Mouse (Mus musculus): ENCODE measurements around the gene Nr5a2. TPM values are rescaled to one million over a fixed set of nuclear protein-coding genes. Genes with fewer than 3 reads are reported as not detected.

Gene Nr5a2
- 0.21 and 0.23 TPM in 2 replicates for polyA plus RNA-seq (2015; fragmentation: Nextera tagmentation; extraction: Ambion mirVana)

- Histone ChIP-seq H3K27ac (ENCODE audit: low read length) (no peak within 1 kb of the TSS), H3K9ac (replicated peaks; ENCODE audit: low read depth, low read length) (no peak within 1 kb of the TSS), H3K36me3 (ENCODE audit: control insufficient read depth, insufficient read depth) (no peaks in the 10 kb centered on the region), H3K27me3 (replicated peaks; ENCODE audit: control insufficient read depth, insufficient read depth, low read length) (peaks cover 34% of the 10 kb centered on the region), H3K9me3 (ENCODE audit: control insufficient read depth, low read length) (no peaks in the 10 kb centered on the region), H3K4me2 (ENCODE audit: low read length) (no peak within 1 kb of the TSS), H3K4me1 (replicated peaks; ENCODE audit: control insufficient read depth, insufficient read depth, low read length) (peaks cover 8% of the 10 kb centered on the region), H3K4me3 (replicated peaks; ENCODE audit: low read length) (no peak within 1 kb of the TSS)
- WGBS: 70% methylated on average over 4 of the region's 4 CpGs
- ATAC-seq: no peak
Measured at GRCm38 (mm10) chr1:136960428-136961012, at the start of gene Nr5a2. Gene Nr5a2, minus strand, starts transcription at chr1:136960448.

- no peaks in the 10 kb centered on the region for H3K27me3 ChIP-seq (replicated peaks; ENCODE audit: control insufficient read depth, insufficient read depth, low read length)
- H3K4me2 ChIP-seq (ENCODE audit: low read length): no peak overlapping the region
- H3K9ac ChIP-seq (replicated peaks; ENCODE audit: low read depth, low read length): no peak overlapping the region
- H3K36me3 ChIP-seq (ENCODE audit: control insufficient read depth, insufficient read depth): no peaks in the 10 kb centered on the region
- ATAC-seq: no peak
- WGBS: 85% methylated on average over 6 of the region's 6 CpGs
- H3K27ac ChIP-seq (ENCODE audit: low read length): no peak overlapping the region
- H3K9me3 ChIP-seq (ENCODE audit: control insufficient read depth, low read length): no peaks in the 10 kb centered on the region
- H3K4me1 ChIP-seq (replicated peaks; ENCODE audit: control insufficient read depth, insufficient read depth, low read length): no peaks in the 10 kb centered on the region
- H3K4me3 ChIP-seq (replicated peaks; ENCODE audit: low read length): no peak overlapping the region
Measured at GRCm38 (mm10) chr1:137008726-137009239, 48.5 kb upstream of the Nr5a2 start.

GRCm38 (mm10) chr1:137003816-137004215 lies 43.6 kb upstream of the Nr5a2 start:
- H3K9ac ChIP-seq (replicated peaks; ENCODE audit: low read depth, low read length): no peak overlapping the region
- H3K9me3 ChIP-seq (ENCODE audit: control insufficient read depth, low read length): no peaks in the 10 kb centered on the region; the same call in 1 of the 2 replicates
- H3K4me3 ChIP-seq (replicated peaks; ENCODE audit: low read length): no peak overlapping the region
- no peak overlapping the region for H3K27ac ChIP-seq (ENCODE audit: low read length)
- no peak overlapping the region for H3K4me2 ChIP-seq (ENCODE audit: low read length)
- no peak for ATAC-seq
- H3K27me3 ChIP-seq (replicated peaks; ENCODE audit: control insufficient read depth, insufficient read depth, low read length): no peaks in the 10 kb centered on the region
- 93% methylated on average over 1 of the region's 1 CpGs for WGBS
- no peaks in the 10 kb centered on the region for H3K4me1 ChIP-seq (replicated peaks; ENCODE audit: control insufficient read depth, insufficient read depth, low read length)
- H3K36me3 ChIP-seq (ENCODE audit: control insufficient read depth, insufficient read depth): no peaks in the 10 kb centered on the region

GRCm38 (mm10) chr1:137003144-137003543 lies 42.9 kb upstream of the Nr5a2 start:
- 94% methylated on average over 1 of the region's 1 CpGs for WGBS

GRCm38 (mm10) chr1:136991762-136992352 lies 31.6 kb upstream of the Nr5a2 start:
- no peak overlapping the region for H3K4me3 ChIP-seq (replicated peaks; ENCODE audit: low read length)
- H3K27ac ChIP-seq (ENCODE audit: low read length): no peak overlapping the region
- WGBS: 83% methylated on average over 8 of the region's 8 CpGs
- no peak overlapping the region for H3K4me2 ChIP-seq (ENCODE audit: low read length)
- no peak overlapping the region for H3K9ac ChIP-seq (replicated peaks; ENCODE audit: low read depth, low read length)
- no peaks in the 10 kb centered on the region for H3K36me3 ChIP-seq (ENCODE audit: control insufficient read depth, insufficient read depth)
- ATAC-seq: no peak
- H3K9me3 ChIP-seq (ENCODE audit: control insufficient read depth, low read length): no peaks in the 10 kb centered on the region
- H3K27me3 ChIP-seq (replicated peaks; ENCODE audit: control insufficient read depth, insufficient read depth, low read length): no peaks in the 10 kb centered on the region
- no peaks in the 10 kb centered on the region for H3K4me1 ChIP-seq (replicated peaks; ENCODE audit: control insufficient read depth, insufficient read depth, low read length)

More at GRCm38 (mm10) chr1:137003144-137003543, 42.9 kb upstream of the Nr5a2 start:
- Histone ChIP-seq H3K36me3 (ENCODE audit: control insufficient read depth, insufficient read depth) (no peaks in the 10 kb centered on the region), H3K9me3 (ENCODE audit: control insufficient read depth, low read length) (no peaks in the 10 kb centered on the region; the same call in 1 of the 2 replicates), H3K27me3 (replicated peaks; ENCODE audit: control insufficient read depth, insufficient read depth, low read length) (no peaks in the 10 kb centered on the region), H3K9ac (replicated peaks; ENCODE audit: low read depth, low read length) (no peak overlapping the region), H3K27ac (ENCODE audit: low read length) (no peak overlapping the region), H3K4me3 (replicated peaks; ENCODE audit: low read length) (no peak overlapping the region), H3K4me1 (replicated peaks; ENCODE audit: control insufficient read depth, insufficient read depth, low read length) (no peaks in the 10 kb centered on the region), H3K4me2 (ENCODE audit: low read length) (no peak overlapping the region)
- ATAC-seq: no peak

GRCm38 (mm10) chr1:136980253-136980893 lies 20.1 kb upstream of the Nr5a2 start:
- ATAC-seq: no peak
- Histone ChIP-seq H3K27ac (ENCODE audit: low read length) (no peak overlapping the region), H3K9ac (replicated peaks; ENCODE audit: low read depth, low read length) (no peak overlapping the region), H3K27me3 (replicated peaks; ENCODE audit: control insufficient read depth, insufficient read depth, low read length) (no peaks in the 10 kb centered on the region), H3K36me3 (ENCODE audit: control insufficient read depth, insufficient read depth) (no peaks in the 10 kb centered on the region), H3K9me3 (ENCODE audit: control insufficient read depth, low read length) (no peaks in the 10 kb centered on the region), H3K4me3 (replicated peaks; ENCODE audit: low read length) (no peak overlapping the region), H3K4me1 (replicated peaks; ENCODE audit: control insufficient read depth, insufficient read depth, low read length) (no peaks in the 10 kb centered on the region), H3K4me2 (ENCODE audit: low read length) (no peak overlapping the region)
- 83% methylated on average over 5 of the region's 5 CpGs for WGBS

- Histone ChIP-seq H3K27ac (ENCODE audit: low read length) (no peak overlapping the region), H3K4me3 (replicated peaks; ENCODE audit: low read length) (no peak overlapping the region), H3K9me3 (ENCODE audit: control insufficient read depth, low read length) (no peaks in the 10 kb centered on the region), H3K9ac (replicated peaks; ENCODE audit: low read depth, low read length) (no peak overlapping the region), H3K27me3 (replicated peaks; ENCODE audit: control insufficient read depth, insufficient read depth, low read length) (no peaks in the 10 kb centered on the region), H3K4me1 (replicated peaks; ENCODE audit: control insufficient read depth, insufficient read depth, low read length) (no peaks in the 10 kb centered on the region), H3K4me2 (ENCODE audit: low read length) (no peak overlapping the region), H3K36me3 (ENCODE audit: control insufficient read depth, insufficient read depth) (no peaks in the 10 kb centered on the region)
- ATAC-seq: no peak
- 75% methylated on average over 3 of the region's 3 CpGs for WGBS
Measured at GRCm38 (mm10) chr1:136977867-136978266, 17.6 kb upstream of the Nr5a2 start.

GRCm38 (mm10) chr1:136974040-136974439 lies 13.8 kb upstream of the Nr5a2 start:
- Histone ChIP-seq H3K4me1 (replicated peaks; ENCODE audit: control insufficient read depth, insufficient read depth, low read length) (no peaks in the 10 kb centered on the region), H3K4me3 (replicated peaks; ENCODE audit: low read length) (no peak overlapping the region), H3K27ac (ENCODE audit: low read length) (no peak overlapping the region), H3K36me3 (ENCODE audit: control insufficient read depth, insufficient read depth) (no peaks in the 10 kb centered on the region), H3K9ac (replicated peaks; ENCODE audit: low read depth, low read length) (no peak overlapping the region), H3K9me3 (ENCODE audit: control insufficient read depth, low read length) (no peaks in the 10 kb centered on the region), H3K4me2 (ENCODE audit: low read length) (no peak overlapping the region), H3K27me3 (replicated peaks; ENCODE audit: control insufficient read depth, insufficient read depth, low read length) (no peaks in the 10 kb centered on the region)
- ATAC-seq: no peak
- 73% methylated on average over 3 of the region's 3 CpGs for WGBS

- 80% methylated on average over 5 of the region's 5 CpGs for WGBS
- H3K27ac ChIP-seq (ENCODE audit: low read length): no peak overlapping the region
- H3K9me3 ChIP-seq (ENCODE audit: control insufficient read depth, low read length): no peaks in the 10 kb centered on the region
- no peak overlapping the region for H3K4me2 ChIP-seq (ENCODE audit: low read length)
- no peaks in the 10 kb centered on the region for H3K27me3 ChIP-seq (replicated peaks; ENCODE audit: control insufficient read depth, insufficient read depth, low read length)
- H3K9ac ChIP-seq (replicated peaks; ENCODE audit: low read depth, low read length): no peak overlapping the region
- H3K4me3 ChIP-seq (replicated peaks; ENCODE audit: low read length): no peak overlapping the region
- no peak for ATAC-seq
- no peaks in the 10 kb centered on the region for H3K4me1 ChIP-seq (replicated peaks; ENCODE audit: control insufficient read depth, insufficient read depth, low read length)
- H3K36me3 ChIP-seq (ENCODE audit: control insufficient read depth, insufficient read depth): no peaks in the 10 kb centered on the region
Measured at GRCm38 (mm10) chr1:136973016-136973415, 12.8 kb upstream of the Nr5a2 start.
